Mouse (Mus musculus): ENCODE data around the gene Slc38a1.

- no peak for TF ChIP-seq CTCF (IDR thresholded peaks at IDR 0.05; ENCODE audit: low read depth, low read length)
- TF ChIP-seq POLR2A (IDR thresholded peaks at IDR 0.05; ENCODE audit: insufficient read depth, low read length): no peak
- no peak for TF ChIP-seq EP300 (IDR thresholded peaks at IDR 0.05; ENCODE audit: insufficient read depth, low read depth, low read length)
Measured at GRCm38 (mm10) chr15:96593457-96593856, 49.3 kb downstream of the Slc38a1 start.

Measured in ES-Bruce4 (cell line).